Mouse (Mus musculus) liver, embryonic 14.5 days (tissue): ENCODE measurements around the gene Tns3.

ENCODE experiments used
- CTCF ChIP-seq: IDR thresholded peaks from 2 replicates; pipeline ENCODE4 v1.5.1; 2016; ENCODE audit warnings: antibody characterized with exemption, low read depth, control low read depth
- EP300 ChIP-seq: IDR thresholded peaks from 2 replicates; pipeline ENCODE4 v1.6.1; 2016; ENCODE audit warnings: antibody characterized with exemption, low read depth

DNA sequence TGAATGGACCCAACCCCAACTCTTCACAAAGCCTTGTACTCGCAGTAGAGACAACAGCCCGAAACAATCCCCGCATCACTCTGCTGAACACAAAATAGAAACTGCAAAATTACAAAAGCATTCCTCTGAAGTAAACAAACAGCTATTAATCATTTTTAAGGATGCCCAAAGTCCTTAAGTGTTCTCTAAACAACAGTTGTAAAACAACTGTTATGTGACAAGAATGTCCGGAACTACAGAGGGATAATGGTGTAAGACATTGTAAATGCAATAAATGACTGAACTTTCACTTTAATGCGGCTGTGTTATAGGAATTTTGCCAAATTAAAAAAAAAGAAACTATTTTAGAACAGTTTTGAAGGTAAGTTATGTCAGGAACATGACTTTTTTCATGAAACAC, 190.7 kb downstream of the Tns3 start:
- TF ChIP-seq CTCF (no peak), EP300 (no peak)
